Mouse (Mus musculus): ENCODE measurements around the gene Gm853. TPM values are rescaled to one million over a fixed set of nuclear protein-coding genes. Genes with fewer than 3 reads are reported as not detected.

The Gm853 gene
- polyA plus RNA-seq, 1 experiment from 2014 or later: not detected

GRCm38 (mm10) chr4:130176156-130176720 is 46.0 kb downstream of the Gm853 start:
- DNase-seq (ENCODE audit: low spot score) (no peak), ATAC-seq (ENCODE audit: insufficient number of reproducible peaks, low FRiP score, low TSS enrichment, low read depth) (no peak)
- Histone ChIP-seq H3K9me3 (ENCODE audit: control insufficient read depth, low read length) (no peaks in the 10 kb centered on the region), H3K4me3 (ENCODE audit: low read depth, low read length) (no peak overlapping the region), H3K9ac (ENCODE audit: low read length) (no peak overlapping the region), H3K36me3 (ENCODE audit: control insufficient read depth, insufficient read depth, low read length) (no peaks in the 10 kb centered on the region), H3K27me3 (ENCODE audit: control insufficient read depth, insufficient read depth, low read length) (peaks cover 6% of the 10 kb centered on the region), H3K4me2 (ENCODE audit: low read depth, severe bottlenecking) (no peak overlapping the region), H3K27ac (replicated peaks; ENCODE audit: low read depth, low read length) (no peak overlapping the region), H3K4me1 (ENCODE audit: control insufficient read depth, insufficient read depth, low read length) (peaks cover 32% of the 10 kb centered on the region)
- WGBS: 75% methylated on average over 5 of the region's 5 CpGs

- Histone ChIP-seq H3K27me3 (ENCODE audit: control insufficient read depth, insufficient read depth, low read length) (peaks cover 6% of the 10 kb centered on the region), H3K4me3 (ENCODE audit: low read depth, low read length) (peak within 1 kb of the TSS; percentile 16; the same call in 1 of the 2 replicates), H3K9ac (ENCODE audit: low read length) (no peak within 1 kb of the TSS), H3K36me3 (ENCODE audit: control insufficient read depth, insufficient read depth, low read length) (no peaks in the 10 kb centered on the region), H3K9me3 (ENCODE audit: control insufficient read depth, low read length) (no peaks in the 10 kb centered on the region), H3K27ac (replicated peaks; ENCODE audit: low read depth, low read length) (no peak within 1 kb of the TSS), H3K4me1 (ENCODE audit: control insufficient read depth, insufficient read depth, low read length) (peaks cover 33% of the 10 kb centered on the region), H3K4me2 (ENCODE audit: low read depth, severe bottlenecking) (peak within 1 kb of the TSS; percentile 49)
- DNase-seq (ENCODE audit: low spot score) (no peak), ATAC-seq (ENCODE audit: insufficient number of reproducible peaks, low FRiP score, low TSS enrichment, low read depth) (no peak)
- 2% methylated on average over 13 of the region's 14 CpGs for WGBS
Measured at GRCm38 (mm10) chr4:130175072-130175711, 47.0 kb downstream of the Gm853 start, which contains the start of gene Tinagl1. Tinagl1 (minus strand) TSS chr4:130175122.

GRCm38 (mm10) chr4:130174335-130175031 is 47.7 kb downstream of the Gm853 start:
- H3K27me3 ChIP-seq (ENCODE audit: control insufficient read depth, insufficient read depth, low read length): peaks cover 6% of the 10 kb centered on the region
- H3K36me3 ChIP-seq (ENCODE audit: control insufficient read depth, insufficient read depth, low read length): no peaks in the 10 kb centered on the region
- no peaks in the 10 kb centered on the region for H3K9me3 ChIP-seq (ENCODE audit: control insufficient read depth, low read length)
- no peak overlapping the region for H3K27ac ChIP-seq (replicated peaks; ENCODE audit: low read depth, low read length)
- 3% methylated on average over 25 of the region's 25 CpGs for WGBS
- H3K4me2 ChIP-seq (ENCODE audit: low read depth, severe bottlenecking): peak overlapping the region; percentile 49
- 0 out of 2 replicates have a peak, but pooled peaks have one; percentile 46 for ATAC-seq (ENCODE audit: insufficient number of reproducible peaks, low FRiP score, low TSS enrichment, low read depth)
- peaks cover 33% of the 10 kb centered on the region for H3K4me1 ChIP-seq (ENCODE audit: control insufficient read depth, insufficient read depth, low read length)
- peak overlapping the region; percentile 16; the same call in 1 of the 2 replicates for H3K4me3 ChIP-seq (ENCODE audit: low read depth, low read length)
- peak; percentile 70 for DNase-seq (ENCODE audit: low spot score)
- H3K9ac ChIP-seq (ENCODE audit: low read length): no peak overlapping the region

- no peak overlapping the region for H3K27ac ChIP-seq (replicated peaks; ENCODE audit: low read depth, low read length)
- DNase-seq (ENCODE audit: low spot score): no peak
- no peak overlapping the region for H3K4me3 ChIP-seq (ENCODE audit: low read depth, low read length)
- H3K9me3 ChIP-seq (ENCODE audit: control insufficient read depth, low read length): no peaks in the 10 kb centered on the region
- ATAC-seq (ENCODE audit: insufficient number of reproducible peaks, low FRiP score, low TSS enrichment, low read depth): no peak
- WGBS: 39% methylated on average over 19 of the region's 19 CpGs
- peaks cover 33% of the 10 kb centered on the region for H3K4me1 ChIP-seq (ENCODE audit: control insufficient read depth, insufficient read depth, low read length)
- H3K27me3 ChIP-seq (ENCODE audit: control insufficient read depth, insufficient read depth, low read length): peaks cover 6% of the 10 kb centered on the region
- H3K36me3 ChIP-seq (ENCODE audit: control insufficient read depth, insufficient read depth, low read length): no peaks in the 10 kb centered on the region
- H3K4me2 ChIP-seq (ENCODE audit: low read depth, severe bottlenecking): peak overlapping the region; percentile 49; the same call in 1 of the 2 replicates
- H3K9ac ChIP-seq (ENCODE audit: low read length): no peak overlapping the region
Measured at GRCm38 (mm10) chr4:130173911-130174311, 48.3 kb downstream of the Gm853 start.

- ATAC-seq (ENCODE audit: insufficient number of reproducible peaks, low FRiP score, low TSS enrichment, low read depth) (no peak), DNase-seq (ENCODE audit: low spot score) (no peak)
- Histone ChIP-seq H3K4me1 (ENCODE audit: control insufficient read depth, insufficient read depth, low read length) (peaks cover 36% of the 10 kb centered on the region), H3K9me3 (ENCODE audit: control insufficient read depth, low read length) (no peaks in the 10 kb centered on the region), H3K27me3 (ENCODE audit: control insufficient read depth, insufficient read depth, low read length) (peaks cover 6% of the 10 kb centered on the region), H3K9ac (ENCODE audit: low read length) (no peak overlapping the region), H3K4me3 (ENCODE audit: low read depth, low read length) (no peak overlapping the region), H3K4me2 (ENCODE audit: low read depth, severe bottlenecking) (no peak overlapping the region), H3K36me3 (ENCODE audit: control insufficient read depth, insufficient read depth, low read length) (no peaks in the 10 kb centered on the region), H3K27ac (replicated peaks; ENCODE audit: low read depth, low read length) (no peak overlapping the region)
- WGBS: 67% methylated on average over 11 of the region's 11 CpGs
Measured at GRCm38 (mm10) chr4:130173060-130173822, 49.0 kb downstream of the Gm853 start.

GRCm38 (mm10) chr4:130171951-130172765 is 50.0 kb downstream of the Gm853 start:
- Histone ChIP-seq H3K4me2 (ENCODE audit: low read depth, severe bottlenecking) (peak overlapping the region; percentile 15; the same call in 1 of the 2 replicates), H3K4me3 (ENCODE audit: low read depth, low read length) (no peak overlapping the region), H3K27me3 (ENCODE audit: control insufficient read depth, insufficient read depth, low read length) (peaks cover 6% of the 10 kb centered on the region), H3K4me1 (ENCODE audit: control insufficient read depth, insufficient read depth, low read length) (peaks cover 42% of the 10 kb centered on the region), H3K9ac (ENCODE audit: low read length) (peak overlapping the region; percentile 45; the same call in 1 of the 2 replicates), H3K36me3 (ENCODE audit: control insufficient read depth, insufficient read depth, low read length) (no peaks in the 10 kb centered on the region), H3K9me3 (ENCODE audit: control insufficient read depth, low read length) (no peaks in the 10 kb centered on the region), H3K27ac (replicated peaks; ENCODE audit: low read depth, low read length) (peak overlapping the region; percentile 70)
- 46% methylated on average over 11 of the region's 11 CpGs for WGBS
- DNase-seq (ENCODE audit: low spot score) (peak; percentile 67), ATAC-seq (ENCODE audit: insufficient number of reproducible peaks, low FRiP score, low TSS enrichment, low read depth) (peak; percentile 40; the same call in 1 of the 2 replicates)

- no peak overlapping the region for H3K27ac ChIP-seq (replicated peaks; ENCODE audit: low read depth, low read length)
- peaks cover 6% of the 10 kb centered on the region for H3K27me3 ChIP-seq (ENCODE audit: control insufficient read depth, insufficient read depth, low read length)
Measured at GRCm38 (mm10) chr4:130170362-130170761, 51.8 kb downstream of the Gm853 start.

More at GRCm38 (mm10) chr4:130170362-130170761, 51.8 kb downstream of the Gm853 start:
- Histone ChIP-seq H3K36me3 (ENCODE audit: control insufficient read depth, insufficient read depth, low read length) (no peaks in the 10 kb centered on the region), H3K4me3 (ENCODE audit: low read depth, low read length) (no peak overlapping the region), H3K9ac (ENCODE audit: low read length) (no peak overlapping the region), H3K4me1 (ENCODE audit: control insufficient read depth, insufficient read depth, low read length) (peaks cover 47% of the 10 kb centered on the region), H3K4me2 (ENCODE audit: low read depth, severe bottlenecking) (no peak overlapping the region), H3K9me3 (ENCODE audit: control insufficient read depth, low read length) (no peaks in the 10 kb centered on the region)
- ATAC-seq (ENCODE audit: insufficient number of reproducible peaks, low FRiP score, low TSS enrichment, low read depth) (no peak), DNase-seq (ENCODE audit: low spot score) (no peak)
- 87% methylated on average over 4 of the region's 4 CpGs for WGBS
